Mouse (Mus musculus) limb, embryonic 14.5 days (tissue): ENCODE measurements at regions not wholly inside any gene's neighbourhood (a gene's known extent, or its start where the extent isn't known, plus 50 kb on each side); places are given as distances from the start of the nearest gene placed in this dataset.

Source experiments
- ATAC-seq: fragments of 200-750 bp; cut with Nextera tagmentation; 2 replicates; pipeline ENCODE4 v1.8.0; 2017; ENCODE audit warnings: low read depth, moderate number of reproducible peaks, moderate TSS enrichment; ENCODE audit not compliant: low FRiP score
- DNase-seq: peaks from one replicate; pipeline ENCODE4 v3.0.0-alpha.2; 2015; ENCODE audit warnings: low spot score
- H3K27ac ChIP-seq: fragments of 300-500 bp; sonication (generic); replicated peaks from 2 replicates; pipeline ENCODE4 v1.5.1; 2014; ENCODE audit warnings: low read depth, mild to moderate bottlenecking, low read length, moderate library complexity, mixed read lengths
- H3K27me3 ChIP-seq: fragments of 300-500 bp; sonication (generic); 2 replicates; pipeline ENCODE4 v1.6.1; 2014; ENCODE audit warnings: low read length, mixed read lengths; ENCODE audit not compliant: control insufficient read depth, insufficient read depth
- H3K36me3 ChIP-seq: fragments of 300-500 bp; sonication (generic); 2 replicates; pipeline ENCODE4 v1.6.1; 2014; ENCODE audit warnings: mild to moderate bottlenecking, low read length, moderate library complexity, mixed read lengths; ENCODE audit not compliant: control insufficient read depth, insufficient read depth
- H3K4me1 ChIP-seq: fragments of 300-500 bp; sonication (generic); 2 replicates; pipeline ENCODE4 v1.6.1; 2014; ENCODE audit warnings: antibody characterized with exemption, low read length, mixed read lengths; ENCODE audit not compliant: control insufficient read depth, insufficient read depth
- H3K4me2 ChIP-seq: fragments of 300-500 bp; sonication (generic); replicated peaks from 2 replicates; pipeline ENCODE4 v1.6.1; 2014; ENCODE audit warnings: low read depth, mild to moderate bottlenecking, low read length, moderate library complexity; ENCODE audit not compliant: severe bottlenecking
- H3K4me3 ChIP-seq: fragments of 300-500 bp; sonication (generic); replicated peaks from 2 replicates; pipeline ENCODE4 v1.5.1; 2014; ENCODE audit warnings: low read length
- H3K9ac ChIP-seq: fragments of 300-500 bp; sonication (generic); 2 replicates; pipeline ENCODE4 v1.6.1; 2014; ENCODE audit warnings: mild to moderate bottlenecking, low read depth, low read length, moderate library complexity; ENCODE audit not compliant: severe bottlenecking
- H3K9me3 ChIP-seq: fragments of 300-500 bp; sonication (generic); 2 replicates; pipeline ENCODE4 v1.6.1; 2016; ENCODE audit warnings: low read length; ENCODE audit not compliant: control insufficient read depth
- POLR2A ChIP-seq: fragments of 200-500 bp; IDR thresholded peaks from 2 replicates; pipeline ENCODE4 v1.8.0; 2012; ENCODE audit warnings: inconsistent platforms, mild to moderate bottlenecking, moderate library complexity, borderline replicate concordance; ENCODE audit not compliant: insufficient read depth, insufficient read length; ENCODE audit errors: extremely low read depth
- WGBS: fragments of 180-500 bp; shearing (Covaris S2); extraction: QIAGEN DNeasy Blood & Tissue Kit; methylation state at CpG from one replicate; pipeline ENCODE4 v1.1.7; 2014; 5-methylcytosine and 5-hydroxymethylcytosine counted together

- H3K9me3 ChIP-seq, result no peaks in the 10 kb centered on the region
- H3K36me3 ChIP-seq, result no peaks in the 10 kb centered on the region
- no peak for TF ChIP-seq POLR2A
- H3K4me1 ChIP-seq, result no peaks in the 10 kb centered on the region
- H3K27me3 ChIP-seq, result no peaks in the 10 kb centered on the region
- DNase-seq (no peak), ATAC-seq (no peak)
- no peak overlapping the region for H3K4me2 ChIP-seq
- no peak overlapping the region for H3K9ac ChIP-seq
- H3K4me3 ChIP-seq, result no peak overlapping the region
- H3K27ac ChIP-seq, result no peak overlapping the region
- 62% methylated on average over 2 of the region's 2 CpGs for WGBS
Observed at GRCm38 (mm10) chr14:17347286-17347685, 312.8 kb upstream of the Thrb start.

DNA sequence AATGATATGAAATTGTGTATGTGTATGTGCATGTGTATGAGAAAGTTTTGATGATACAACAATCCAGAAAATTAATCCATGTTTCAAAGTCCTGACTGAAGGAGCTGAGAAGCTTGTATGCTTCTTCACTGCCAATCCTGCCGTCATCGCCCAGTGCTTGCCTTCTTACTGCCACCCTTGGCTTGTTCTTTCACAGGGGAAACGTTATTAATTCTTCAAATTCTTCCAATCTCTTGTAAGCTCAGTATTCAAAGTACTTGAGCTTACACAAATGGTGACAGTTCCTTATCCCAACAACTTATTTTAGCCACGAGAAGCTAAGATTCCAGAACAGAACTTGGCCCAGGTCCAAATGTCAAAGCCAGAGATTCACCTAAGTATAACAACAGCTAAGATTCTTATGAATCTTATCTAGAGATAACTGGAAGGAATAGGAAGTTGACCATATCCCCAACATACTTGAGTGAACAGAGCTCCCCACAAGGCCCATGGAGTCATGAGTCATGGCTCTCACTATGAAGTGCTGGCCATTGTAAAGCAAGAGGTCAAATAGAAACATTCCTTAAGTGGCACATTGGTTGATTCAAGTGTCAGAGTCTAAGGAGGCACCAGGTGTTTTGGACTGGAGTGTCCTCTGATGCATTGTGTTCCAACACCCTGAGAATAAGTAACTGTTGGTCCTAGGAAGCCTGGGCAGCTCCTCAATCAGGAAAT is 307.6 kb upstream of the Thrb start:
- ATAC-seq (no peak), DNase-seq (no peak)
- Histone ChIP-seq H3K9ac (no peak overlapping the region), H3K36me3 (no peaks in the 10 kb centered on the region), H3K4me2 (no peak overlapping the region), H3K4me3 (no peak overlapping the region), H3K4me1 (0 out of 2 replicates have a peak, but pooled peaks cover 2% of the 10 kb centered on the region), H3K9me3 (no peaks in the 10 kb centered on the region), H3K27ac (no peak overlapping the region), H3K27me3 (no peaks in the 10 kb centered on the region)
- TF ChIP-seq POLR2A, result no peak
- WGBS, result 77% methylated on average over 4 of the region's 4 CpGs

DNA sequence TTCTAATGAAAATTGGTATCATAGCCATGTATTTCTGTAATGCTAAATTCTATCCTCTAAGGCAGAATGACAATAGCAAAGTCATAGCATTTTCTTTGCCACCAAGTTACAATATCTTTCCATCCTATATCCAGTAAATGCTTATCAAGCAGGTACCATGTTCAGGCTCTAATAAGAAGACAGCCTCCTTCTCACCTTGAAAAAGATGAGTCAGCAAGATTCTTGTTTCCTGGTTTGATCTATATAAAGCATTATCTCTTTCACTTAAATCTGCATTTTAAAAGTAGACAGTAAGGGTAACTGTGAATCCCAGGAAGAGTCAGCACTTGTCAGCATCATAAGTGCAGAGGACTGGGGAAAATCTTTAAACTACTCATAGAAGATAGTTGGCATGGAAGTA is 298.2 kb upstream of the Thrb start:
- H3K9ac ChIP-seq, result no peak overlapping the region
- H3K36me3 ChIP-seq, result no peaks in the 10 kb centered on the region
- no peaks in the 10 kb centered on the region for H3K27me3 ChIP-seq
- ATAC-seq, result no peak
- H3K9me3 ChIP-seq, result no peaks in the 10 kb centered on the region
- no peak overlapping the region for H3K27ac ChIP-seq
- TF ChIP-seq POLR2A, result no peak
- no peaks in the 10 kb centered on the region for H3K4me1 ChIP-seq
- DNase-seq, result no peak
- no peak overlapping the region for H3K4me2 ChIP-seq
- H3K4me3 ChIP-seq, result no peak overlapping the region

DNA sequence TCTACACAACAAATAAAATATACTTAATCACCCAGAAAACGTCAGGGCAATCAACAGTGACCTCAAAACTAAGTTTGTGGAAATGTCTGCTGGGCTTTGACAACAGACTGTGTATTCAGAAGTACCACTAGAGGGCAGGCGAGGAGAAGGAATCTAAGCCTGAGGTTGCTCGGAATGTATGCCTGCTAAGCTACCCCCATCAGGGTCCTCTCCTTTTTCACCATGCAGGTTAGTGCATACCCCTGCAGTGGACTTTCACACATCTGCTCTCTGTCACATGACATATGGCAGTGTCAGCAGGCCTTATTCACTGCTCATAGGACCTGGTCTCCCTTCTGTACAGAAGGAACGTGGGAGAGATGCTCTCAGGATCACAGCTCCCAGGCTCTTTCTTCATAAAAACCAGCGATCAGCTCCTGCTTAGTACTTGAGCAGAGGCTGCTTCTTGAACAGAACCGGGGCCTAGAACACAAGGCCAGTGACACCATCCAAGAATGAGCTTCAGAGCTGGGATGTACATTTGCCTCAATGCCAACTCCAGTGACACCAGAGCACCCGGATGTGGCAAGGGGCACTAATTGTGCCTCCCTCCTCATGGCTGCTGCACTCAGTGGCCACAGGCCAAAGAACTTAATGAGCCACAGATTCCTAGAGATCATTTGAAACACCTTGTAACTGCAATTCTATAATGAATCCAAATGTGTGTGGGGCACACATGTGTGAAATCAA is 257.1 kb upstream of the Thrb start:
- Histone ChIP-seq H3K9me3 (no peaks in the 10 kb centered on the region), H3K9ac (no peak overlapping the region), H3K27ac (no peak overlapping the region), H3K27me3 (no peaks in the 10 kb centered on the region), H3K4me1 (peaks cover 4% of the 10 kb centered on the region), H3K4me3 (no peak overlapping the region), H3K4me2 (no peak overlapping the region), H3K36me3 (no peaks in the 10 kb centered on the region)
- 22% methylated on average over 7 of the region's 7 CpGs for WGBS
- TF ChIP-seq POLR2A, result no peak
- ATAC-seq (peak; percentile 81), DNase-seq (peak; percentile 81)

DNA sequence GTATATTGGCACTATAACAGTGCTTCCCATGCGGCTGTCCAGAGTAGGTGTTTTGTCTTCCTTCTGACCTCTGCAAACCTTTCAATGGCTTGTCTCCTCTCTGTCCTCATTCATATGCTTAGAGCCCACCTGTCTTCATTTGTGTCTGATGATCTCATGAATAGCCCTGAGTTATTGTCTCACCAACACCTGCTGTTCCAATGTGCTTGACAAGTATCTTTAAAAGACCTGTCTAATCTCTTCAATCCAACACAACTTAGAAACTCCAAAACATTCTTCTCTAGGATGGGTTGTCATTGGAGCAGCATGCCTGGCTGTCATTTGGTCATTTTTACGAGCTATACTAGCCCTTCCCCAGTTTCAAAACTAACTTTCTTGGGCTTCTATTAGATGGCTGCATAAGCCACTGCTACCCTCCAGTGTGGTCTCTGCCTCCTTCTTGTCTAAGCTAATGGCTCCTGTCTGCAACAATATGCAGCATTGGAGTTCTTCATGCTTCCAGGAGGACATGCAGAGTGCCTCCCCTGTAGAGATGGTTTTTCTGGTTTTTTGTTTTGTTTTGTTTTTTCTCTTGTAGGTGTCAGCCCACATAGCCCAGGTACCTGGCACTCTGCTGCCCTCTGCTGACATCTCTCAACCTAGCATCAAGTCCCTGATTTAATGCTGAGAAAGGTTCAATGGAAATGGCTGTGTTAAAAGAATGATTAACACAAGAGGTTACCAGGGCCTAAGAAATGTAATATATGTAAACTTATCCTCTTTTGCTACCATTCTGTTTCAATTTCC is 254.3 kb upstream of the Thrb start:
- 70% methylated on average over 2 of the region's 2 CpGs for WGBS
- peak; percentile 54 for DNase-seq

More for the DNA sequence above, 254.3 kb upstream of the Thrb start:
- Histone ChIP-seq H3K36me3 (no peaks in the 10 kb centered on the region), H3K27ac (no peak overlapping the region), H3K9ac (no peak overlapping the region), H3K4me2 (no peak overlapping the region), H3K9me3 (no peaks in the 10 kb centered on the region), H3K27me3 (no peaks in the 10 kb centered on the region), H3K4me3 (no peak overlapping the region), H3K4me1 (peaks cover 16% of the 10 kb centered on the region)
- no peak for ATAC-seq
- TF ChIP-seq POLR2A, result no peak
